Mouse (Mus musculus) liver, postnatal 0 days (tissue): Measurements from ENCODE around the gene Atrnl1.

Experiments used
- CTCF ChIP-seq: sonication (generic); IDR thresholded peaks from 2 replicates; pipeline ENCODE4 v1.5.1; 2016; ENCODE audit warnings: antibody characterized with exemption, low read depth
- EP300 ChIP-seq: IDR thresholded peaks from 2 replicates; pipeline ENCODE4 v1.6.1; 2016; ENCODE audit warnings: antibody characterized with exemption, low read depth, mild to moderate bottlenecking

- no peak for TF ChIP-seq CTCF
- no peak for TF ChIP-seq EP300
Measured at GRCm38 (mm10) chr19:57580962-57581361, 29.9 kb upstream of the Atrnl1 start.
